24 mouse cellular contexts compared by ENCODE assay signal in the genomic region with DNA sequence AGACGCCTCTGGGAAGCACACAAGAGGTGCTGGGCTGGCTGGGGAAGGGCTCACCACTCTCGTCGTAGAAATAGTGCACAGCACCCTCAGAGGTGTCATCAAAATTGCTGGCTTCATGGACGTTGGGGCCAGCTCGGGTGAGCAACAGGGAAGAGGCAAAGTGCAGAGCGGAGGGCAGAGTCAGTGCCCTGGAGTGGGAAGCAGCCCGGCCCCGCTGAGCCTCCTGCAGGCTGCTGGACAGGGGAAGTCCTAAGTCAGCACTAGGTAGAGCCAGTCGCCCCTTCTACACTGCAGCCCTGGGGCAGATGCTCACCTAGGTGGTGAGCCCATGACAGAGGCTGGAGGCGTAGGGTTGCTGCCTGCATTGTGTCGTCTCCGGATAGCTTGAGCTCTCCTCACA. TPM values are rescaled to one million over a fixed set of nuclear protein-coding genes. Genes with fewer than 3 reads are reported as not detected.
"Had no signal": no experiment of that assay in that cellular context is flagged by ENCODE, and none has a peak within 500 bp of the region (broad histone marks: within the 10 kb centered on the region; RNA-seq: fewer than 3 reads in every experiment).

No protein-coding gene starts in this region.

- ATAC-seq: hindbrain, postnatal 0 days; liver, embryonic 12.5 days had no signal

- H3K4me2 ChIP-seq: heart, embryonic 11.5 days; heart, embryonic 13.5 days; heart, embryonic 15.5 days; hindbrain, embryonic 13.5 days; hindbrain, embryonic 15.5 days; kidney, embryonic 15.5 days; limb, embryonic 13.5 days; limb, embryonic 15.5 days had no signal

- H3K27me3 ChIP-seq: heart, embryonic 13.5 days; heart, embryonic 15.5 days; hindbrain, embryonic 13.5 days; hindbrain, embryonic 15.5 days; kidney, embryonic 15.5 days; limb, embryonic 13.5 days; limb, embryonic 15.5 days; liver, embryonic 12.5 days had no signal

- H3K4me3 ChIP-seq: heart, adult 2 months; heart, embryonic 13.5 days; heart, embryonic 15.5 days; hindbrain, embryonic 13.5 days; hindbrain, embryonic 15.5 days; kidney, embryonic 15.5 days; limb, embryonic 13.5 days; limb, embryonic 15.5 days; liver, embryonic 12.5 days had no signal

- H3K27ac ChIP-seq: heart, adult 2 months; heart, embryonic 13.5 days; heart, embryonic 15.5 days; hindbrain, embryonic 13.5 days; hindbrain, embryonic 15.5 days; hindbrain, postnatal 0 days; kidney, embryonic 15.5 days; limb, embryonic 13.5 days; limb, embryonic 15.5 days; liver, embryonic 14.5 days had no signal

- H3K9me3 ChIP-seq: heart, embryonic 13.5 days; heart, embryonic 15.5 days; hindbrain, embryonic 13.5 days; hindbrain, embryonic 15.5 days; kidney, embryonic 15.5 days; limb, embryonic 13.5 days; limb, embryonic 15.5 days; liver, embryonic 12.5 days had no signal

- DNase-seq: gastrocnemius, postnatal 14 days; gastrocnemius, postnatal 36 days; heart, adult 2 months; heart, postnatal 14 days; heart, postnatal 36 days; kidney, adult 18-20 months; kidney, postnatal 10 days; layer of hippocampus, adult 9-11 months; layer of hippocampus, postnatal 36 days; left cerebral cortex, postnatal 4 days had no signal

- H3K9ac ChIP-seq: heart, embryonic 13.5 days; heart, embryonic 15.5 days; hindbrain, embryonic 13.5 days; hindbrain, embryonic 15.5 days; kidney, embryonic 15.5 days; limb, embryonic 13.5 days; limb, embryonic 15.5 days; liver, embryonic 12.5 days; liver, embryonic 14.5 days had no signal

RNA-seq across cellular contexts. Expression of a gene that starts 19.9 kb away (rescaled TPM):
- polyA plus RNA-seq: heart, adult 2 months; heart, embryonic 11.5 days; heart, embryonic 13.5 days; large intestine, adult 2 months; limb, embryonic 11.5 days; liver, adult 2 months had no signal
